Mouse (Mus musculus) embryonic stem cell, embryonic (primary cell): ENCODE data around the gene Ctsg.
"Not testable (repeated sequence)": the region's sequence is repeated elsewhere in the genome, so short reads cannot be mapped to it uniquely, and the experiment has no call there.

Experiments used
- CTCF ChIA-PET, 4 experiments: fragments of 300-600 bp in 2 of 4; fragments of 350-600 bp in 2 of 4; sonication (Branson Sonifier 250); formaldehyde crosslinking; loops; one replicate each; lab custom pipeline; 2022; ENCODE audit warnings: inconsistent platforms in 2 of 4; lab: Charles Lee
- POLR2A ChIA-PET, 4 experiments: fragments of 300-600 bp in 2 of 4; fragments of 350-600 bp in 2 of 4; sonication (Branson Sonifier 250); formaldehyde crosslinking; loops; one replicate each; lab custom pipeline; 2022; ENCODE audit warnings: antibody characterized with exemption in 4 of 4, inconsistent platforms in 1 of 4; lab: Charles Lee

Ctsg gene

GRCm38 (mm10) chr14:56102386-56102785 lies at the start of gene Ctsg:
TSS of gene Ctsg (minus strand) at chr14:56102574.
- CTCF ChIA-PET, result no interaction called here
- POLR2A ChIA-PET, result no interaction called here

GRCm38 (mm10) chr14:56133675-56134074 lies 31.3 kb upstream of the Ctsg start:
- ChIA-PET POLR2A (interaction anchor here in 1 of 4 experiments (0.7 kb wide), 1 partner anchor 350 kb away, joined by 3 read pairs; the partner anchor contains the start of gene Adcy4), CTCF (interaction anchor here in 1 of 4 experiments (0.6 kb wide), 1 partner anchor 180 kb away, joined by 4 read pairs; no protein-coding TSS in a partner anchor)

GRCm38 (mm10) chr14:56132508-56132907 lies 30.1 kb upstream of the Ctsg start, which contains the start of gene Gzmd:
TSS of gene Gzmd (minus strand) at chr14:56132608.
- POLR2A ChIA-PET, CTCF ChIA-PET: not testable (repeated sequence)

GRCm38 (mm10) chr14:56128341-56128740 lies 26.0 kb upstream of the Ctsg start:
- POLR2A ChIA-PET, result no interaction called here
- CTCF ChIA-PET, result no interaction called here

GRCm38 (mm10) chr14:56123516-56123915 lies 21.1 kb upstream of the Ctsg start:
- ChIA-PET POLR2A (no interaction called here), CTCF (interaction anchor here in 1 of 4 experiments (0.7 kb wide), 1 partner anchor 427 kb away, joined by 3 read pairs; no protein-coding TSS in a partner anchor)

- ChIA-PET CTCF (no interaction called here), POLR2A (interaction anchor here in 1 of 4 experiments (0.6 kb wide), 1 partner anchor 571 kb away, joined by 3 read pairs; no protein-coding TSS in a partner anchor)
Observed at GRCm38 (mm10) chr14:56120525-56120924, 18.2 kb upstream of the Ctsg start, which contains the start of gene Gzme. TSS of gene Gzme (minus strand) at chr14:56120625.

GRCm38 (mm10) chr14:56115531-56116310 lies 13.3 kb upstream of the Ctsg start:
- POLR2A ChIA-PET, result interaction anchor here in 1 of 4 experiments (0.7 kb wide), 1 partner anchor 44 kb away, joined by 3 read pairs; the partner anchor contains the start of gene Gzmg
- CTCF ChIA-PET, result interaction anchor here in 2 of 4 experiments (0.6 to 0.7 kb wide), 2 partner anchors 62 to 153 kb away, joined by 3 to 6 read pairs; no protein-coding TSS in a partner anchor

- ChIA-PET POLR2A (no interaction called here), CTCF (no interaction called here)
Observed at GRCm38 (mm10) chr14:56105447-56106180, 3.2 kb upstream of the Ctsg start.

- ChIA-PET CTCF (no interaction called here), POLR2A (no interaction called here)
Observed at GRCm38 (mm10) chr14:56105016-56105415, 2.6 kb upstream of the Ctsg start.

- ChIA-PET POLR2A (no interaction called here), CTCF (no interaction called here)
Observed at GRCm38 (mm10) chr14:56103452-56103851, 1.1 kb upstream of the Ctsg start.

- ChIA-PET CTCF (interaction anchor here in 1 of 4 experiments (0.7 kb wide), 1 partner anchor 1006 kb away, joined by 4 read pairs; no protein-coding TSS in a partner anchor), POLR2A (no interaction called here)
Observed at GRCm38 (mm10) chr14:56098940-56099339, 3.4 kb downstream of the Ctsg start.

GRCm38 (mm10) chr14:56097597-56097996 lies 4.8 kb downstream of the Ctsg start:
- ChIA-PET CTCF (no interaction called here), POLR2A (no interaction called here)

GRCm38 (mm10) chr14:56093353-56093752 lies 9.0 kb downstream of the Ctsg start:
- CTCF ChIA-PET, result no interaction called here
- POLR2A ChIA-PET, result no interaction called here

- POLR2A ChIA-PET, result no interaction called here
- CTCF ChIA-PET, result no interaction called here
Observed at GRCm38 (mm10) chr14:56086711-56087110, 15.7 kb downstream of the Ctsg start.

GRCm38 (mm10) chr14:56085167-56085566 lies 17.2 kb downstream of the Ctsg start, which contains the start of gene Mcpt8:
TSS of gene Mcpt8 (minus strand) at chr14:56085273.
- CTCF ChIA-PET, result no interaction called here
- POLR2A ChIA-PET, result no interaction called here

- CTCF ChIA-PET, result no interaction called here
- POLR2A ChIA-PET, result interaction anchor here in 1 of 4 experiments (0.6 to 0.8 kb wide), 2 partner anchors 26 to 261 kb away, joined by 4 read pairs; no protein-coding TSS in a partner anchor
Observed at GRCm38 (mm10) chr14:56082016-56082415, 20.4 kb downstream of the Ctsg start.

GRCm38 (mm10) chr14:56062213-56062612 lies 40.2 kb downstream of the Ctsg start, which contains the start of gene Mcpt4:
TSS of gene Mcpt4 (minus strand) at chr14:56062313.
- CTCF ChIA-PET, POLR2A ChIA-PET: not testable (repeated sequence)

GRCm38 (mm10) chr14:56057722-56058121 lies 44.7 kb downstream of the Ctsg start:
- POLR2A ChIA-PET, result no interaction called here
- CTCF ChIA-PET, result interaction anchor here in 2 of 4 experiments (0.7 to 0.9 kb wide), 2 partner anchors 120 to 294 kb away, joined by 4 read pairs; no protein-coding TSS in a partner anchor

- CTCF ChIA-PET, result no interaction called here
- POLR2A ChIA-PET, result no interaction called here
Observed at GRCm38 (mm10) chr14:56055408-56055807, 47.0 kb downstream of the Ctsg start.
